ENCODE assay signal across 27 mouse cellular contexts in the genomic region with DNA sequence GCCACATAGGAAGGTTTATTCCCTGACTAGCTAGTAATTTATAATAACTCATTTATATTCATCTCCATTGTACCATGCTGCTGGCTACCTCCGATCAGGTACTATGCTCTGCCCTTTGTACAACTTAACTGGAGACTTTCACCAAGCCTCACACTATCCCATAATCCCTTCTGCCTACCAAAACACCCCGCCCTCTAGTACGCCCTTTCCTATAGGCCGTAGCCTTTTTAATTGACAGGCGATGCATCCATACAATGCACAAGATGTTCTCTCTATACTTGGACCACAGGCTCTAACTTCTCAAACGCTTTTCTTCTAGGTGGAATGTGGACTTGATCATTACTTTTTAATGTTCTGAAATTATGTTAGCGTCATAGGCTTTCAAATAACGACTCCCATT.
"Had no signal": no experiment of that assay in that cellular context is flagged by ENCODE, and none has a peak within 500 bp of the region (broad histone marks: within the 10 kb centered on the region; RNA-seq: fewer than 3 reads in every experiment).

No protein-coding gene starts in this region.

- H3K9me3 ChIP-seq: embryonic facial prominence, embryonic 10.5 days; embryonic facial prominence, embryonic 12.5 days; embryonic facial prominence, embryonic 13.5 days; embryonic facial prominence, embryonic 15.5 days; forebrain, embryonic 10.5 days; forebrain, embryonic 12.5 days; forebrain, embryonic 13.5 days; forebrain, embryonic 15.5 days had no signal

- H3K4me3 ChIP-seq: embryonic facial prominence, embryonic 10.5 days; embryonic facial prominence, embryonic 12.5 days; embryonic facial prominence, embryonic 13.5 days; embryonic facial prominence, embryonic 15.5 days; erythroblast, embryonic 14.5 days; forebrain, embryonic 10.5 days; forebrain, embryonic 12.5 days; forebrain, embryonic 13.5 days; forebrain, embryonic 15.5 days; gastrocnemius, adult 2 months; heart, adult 2 months had no signal

- H3K4me1 ChIP-seq: embryonic facial prominence, embryonic 15.5 days; forebrain, embryonic 13.5 days; forebrain, embryonic 15.5 days had no signal

- H3K36me3 ChIP-seq: embryonic facial prominence, embryonic 10.5 days; embryonic facial prominence, embryonic 12.5 days; embryonic facial prominence, embryonic 13.5 days; embryonic facial prominence, embryonic 15.5 days; forebrain, embryonic 10.5 days; forebrain, embryonic 12.5 days; forebrain, embryonic 15.5 days had no signal

- H3K27ac ChIP-seq: embryonic facial prominence, embryonic 10.5 days; embryonic facial prominence, embryonic 12.5 days; embryonic facial prominence, embryonic 13.5 days; embryonic facial prominence, embryonic 15.5 days; forebrain, embryonic 10.5 days; forebrain, embryonic 12.5 days; forebrain, embryonic 13.5 days; forebrain, embryonic 15.5 days had no signal

- H3K27me3 ChIP-seq: embryonic facial prominence, embryonic 12.5 days; embryonic facial prominence, embryonic 13.5 days; embryonic facial prominence, embryonic 15.5 days; forebrain, embryonic 12.5 days; forebrain, embryonic 13.5 days; forebrain, embryonic 15.5 days had no signal

- DNase-seq: cerebellum, adult 9-10 months; cerebellum, adult 9-11 months; cerebellum, postnatal 10 days; cerebellum, postnatal 14 days; cerebellum, postnatal 25 days; cerebellum, postnatal 36 days; embryo, embryonic 11 days; forebrain, postnatal 0 days; gastrocnemius, adult 2 months; gastrocnemius, postnatal 10 days; gastrocnemius, postnatal 14 days; gastrocnemius, postnatal 25 days; gastrocnemius, postnatal 36 days; heart, adult 11 months; heart, adult 18-20 months; heart, adult 2 months had no signal

- ATAC-seq: forebrain, embryonic 13.5 days; forebrain, embryonic 14.5 days; forebrain, embryonic 15.5 days; forebrain, embryonic 16.5 days; forebrain, postnatal 0 days had no signal

- H3K4me2 ChIP-seq: embryonic facial prominence, embryonic 12.5 days; embryonic facial prominence, embryonic 13.5 days; embryonic facial prominence, embryonic 15.5 days; forebrain, embryonic 12.5 days; forebrain, embryonic 13.5 days; forebrain, embryonic 15.5 days had no signal

- H3K9ac ChIP-seq: embryonic facial prominence, embryonic 12.5 days; embryonic facial prominence, embryonic 13.5 days; embryonic facial prominence, embryonic 15.5 days; forebrain, embryonic 12.5 days; forebrain, embryonic 13.5 days; forebrain, embryonic 15.5 days; forebrain, postnatal 0 days had no signal
